Mouse (Mus musculus) heart, embryonic 14.5 days (tissue): ENCODE results near the gene D3Ertd751e. TPM values are rescaled to one million over a fixed set of nuclear protein-coding genes. Genes with fewer than 3 reads are reported as not detected.

Source experiments
- polyA plus RNA-seq: library from polyadenylated mRNA; unstranded; fragments of >200 nt; fragmentation: Nextera tagmentation; extraction: Ambion mirVana; gene quantifications from 2 replicates; pipeline ENCODE4 v1.2.1, GENCODE M21; 2014

Gene D3Ertd751e
- polyA plus RNA-seq, 1 experiment from 2014 or later = 18.3 TPM

Other genes starting within 250 kb of the D3Ertd751e start
- 16.9 and 17.3 TPM in 2 replicates for gene Jade1, start 186.9 kb upstream of the D3Ertd751e start, polyA plus RNA-seq
- gene Sclt1, start 97 bp upstream of the D3Ertd751e start, polyA plus RNA-seq = 11.4 and 12.5 TPM in 2 replicates